Mouse (Mus musculus): ENCODE results near the gene Htr5a. TPM values are rescaled to one million over a fixed set of nuclear protein-coding genes. Genes with fewer than 3 reads are reported as not detected.

Gene Htr5a
- not detected in 2 replicates for total RNA-seq (2023)

GRCm38 (mm10) chr5:27841701-27842295 lies at the start of gene Htr5a:
Htr5a (plus strand) TSS chr5:27842149.

Other genes starting within 250 kb of the Htr5a start
- 27.5 TPM in 2 replicates for gene Paxip1, start 50.5 kb upstream of the Htr5a start, total RNA-seq (2023)
- 56.0 and 61.7 TPM in 2 replicates for gene Insig1, start 229.2 kb downstream of the Htr5a start, total RNA-seq (2023)

Measured in neutrophil, adult 65 days (primary cell).